Mouse (Mus musculus): Measurements from ENCODE around the gene Efna5.

DNA sequence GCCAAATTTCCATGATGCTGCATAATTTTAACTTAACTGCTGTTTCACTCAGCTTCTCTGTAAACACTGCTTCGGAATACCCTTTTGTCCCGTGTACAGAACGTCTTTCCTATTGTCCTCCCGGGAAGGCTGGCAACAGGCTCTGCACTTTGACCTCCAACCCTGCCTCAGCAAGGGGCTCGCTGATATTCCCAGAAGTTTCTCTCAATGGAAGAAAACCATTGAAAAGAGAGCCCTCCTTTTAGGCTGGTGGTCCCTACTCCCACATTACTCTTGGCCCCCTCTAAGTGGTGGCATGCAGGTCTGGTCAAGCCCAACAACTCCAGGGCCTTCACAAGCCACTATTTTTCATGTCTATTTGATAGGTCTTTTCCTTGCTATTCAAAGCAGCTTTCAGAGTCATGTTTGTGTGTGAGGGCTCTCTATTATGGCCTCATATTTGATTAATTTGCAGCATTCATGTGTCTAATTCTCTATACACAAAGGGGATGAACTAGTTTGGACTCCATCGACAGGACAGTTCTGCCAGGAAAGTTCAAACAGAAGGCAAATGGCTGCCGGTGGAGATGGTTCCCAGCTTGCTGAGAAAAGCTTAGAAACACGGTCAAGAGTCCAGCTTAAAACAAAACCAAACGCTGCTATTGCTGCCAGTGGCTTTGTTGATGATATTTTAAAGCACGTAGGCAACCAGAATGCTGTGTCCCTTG, 103.1 kb downstream of the Efna5 start:
- no peak for TF ChIP-seq GATA1 (IDR thresholded peaks at IDR 0.05; ENCODE audit: borderline replicate concordance, low read length)
- TF ChIP-seq FLI1 (IDR thresholded peaks at IDR 0.05; ENCODE audit: low read length) = no peak
